Mouse (Mus musculus) limb, embryonic 13.5 days (tissue): ENCODE measurements around the gene Pgbd1. TPM values are rescaled to one million over a fixed set of nuclear protein-coding genes. Genes with fewer than 3 reads are reported as not detected.
"Not testable (repeated sequence)": the region's sequence is repeated elsewhere in the genome, so short reads cannot be mapped to it uniquely, and the experiment has no call there.

Experiments used
- ATAC-seq: fragments of 200-750 bp; cut with Nextera tagmentation; 2 replicates; pipeline ENCODE4 v1.8.0; 2017; ENCODE audit warnings: low read depth, moderate number of reproducible peaks, moderate TSS enrichment; ENCODE audit not compliant: low FRiP score
- H3K27ac ChIP-seq: fragments of 300-500 bp; sonication (generic); 2 replicates; pipeline ENCODE4 v1.5.1; 2015; ENCODE audit warnings: inconsistent platforms, mild to moderate bottlenecking, moderate library complexity
- H3K27me3 ChIP-seq: fragments of 300-500 bp; sonication (generic); 2 replicates; pipeline ENCODE4 v1.6.1; 2015; ENCODE audit warnings: mild to moderate bottlenecking, inconsistent platforms
- H3K36me3 ChIP-seq: fragments of 300-500 bp; sonication (generic); 2 replicates; pipeline ENCODE4 v1.6.1; 2015; ENCODE audit warnings: inconsistent platforms, mild to moderate bottlenecking, moderate library complexity
- H3K4me1 ChIP-seq: fragments of 300-500 bp; sonication (generic); 2 replicates; pipeline ENCODE4 v1.6.1; 2015; ENCODE audit warnings: inconsistent platforms
- H3K4me2 ChIP-seq: fragments of 300-500 bp; sonication (generic); replicated peaks from 2 replicates; pipeline ENCODE4 v1.6.1; 2015; ENCODE audit warnings: inconsistent platforms, mild to moderate bottlenecking, moderate library complexity
- H3K4me3 ChIP-seq: fragments of 300-500 bp; sonication (generic); 2 replicates; pipeline ENCODE4 v1.5.1; 2015; ENCODE audit warnings: moderate library complexity, mild to moderate bottlenecking, inconsistent platforms
- H3K9ac ChIP-seq: fragments of 300-500 bp; sonication (generic); 2 replicates; pipeline ENCODE4 v1.6.1; 2015; ENCODE audit warnings: mild to moderate bottlenecking, inconsistent platforms
- H3K9me3 ChIP-seq: fragments of 300-500 bp; sonication (generic); 2 replicates; pipeline ENCODE4 v1.6.1; 2016; ENCODE audit warnings: inconsistent platforms
- WGBS: fragments of 180-500 bp; shearing (Covaris S2); methylation state at CpG from one replicate; pipeline ENCODE4 v1.1.7; 2015; 5-methylcytosine and 5-hydroxymethylcytosine counted together
- polyA plus RNA-seq: library from polyadenylated mRNA; unstranded; fragments of >200 nt; fragmentation: Nextera tagmentation; extraction: Ambion mirVana; gene quantifications from 2 replicates; pipeline ENCODE4 v1.2.1, GENCODE M21; 2015

Pgbd1 gene
- polyA plus RNA-seq, 1 experiment from 2014 or later = 3.7 TPM

DNA sequence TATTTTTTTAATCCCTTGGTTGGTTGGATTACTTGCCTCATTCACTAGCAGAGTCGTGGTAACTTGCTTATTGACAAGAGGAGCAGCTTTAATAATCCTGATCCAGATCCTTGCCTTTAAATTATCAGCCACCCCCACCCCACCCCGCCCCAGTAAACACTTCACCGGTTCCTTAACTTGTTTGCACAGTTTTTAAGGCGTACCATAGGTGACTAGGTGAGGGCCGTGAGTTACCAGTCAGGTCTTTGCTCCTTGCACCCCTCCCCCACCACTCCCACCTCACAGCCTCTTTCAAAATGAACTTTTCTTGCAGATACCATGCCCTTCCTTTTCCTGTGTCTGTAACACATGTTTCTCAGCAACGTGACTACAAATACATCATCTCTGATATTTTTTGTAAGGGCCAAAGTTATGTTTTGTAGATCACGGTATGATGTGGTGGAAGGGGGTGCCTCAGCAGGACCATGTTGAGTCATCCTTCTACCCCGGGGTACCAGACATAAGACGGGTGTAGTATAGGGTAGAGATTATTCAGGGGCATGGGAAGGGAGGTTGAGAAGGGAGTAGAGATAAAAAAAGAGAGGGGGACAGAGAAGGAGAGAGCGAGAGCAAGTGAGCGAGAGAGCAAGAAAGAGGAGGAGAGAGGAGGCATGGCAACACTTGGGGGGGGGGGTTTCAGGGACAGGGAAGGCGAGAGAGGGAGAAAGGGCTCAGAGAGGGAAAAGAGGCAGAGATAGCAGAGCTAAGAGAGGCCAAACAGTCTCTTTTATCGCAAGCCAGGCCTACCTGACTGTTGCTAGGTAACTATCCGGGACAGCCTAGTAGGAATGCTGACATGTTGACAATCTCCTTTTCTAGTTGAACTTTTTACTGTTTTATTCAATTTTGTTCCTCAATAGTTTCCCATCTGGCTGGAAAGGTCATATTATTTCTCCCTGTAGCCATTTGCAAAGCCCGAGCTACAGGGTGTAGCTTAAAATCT is 26.3 kb downstream of the Pgbd1 start:
- H3K9ac ChIP-seq = no peak overlapping the region
- no peak for ATAC-seq
- H3K36me3 ChIP-seq = no peaks in the 10 kb centered on the region
- H3K4me1 ChIP-seq = no peaks in the 10 kb centered on the region
- H3K27ac ChIP-seq = no peak overlapping the region
- no peak overlapping the region for H3K4me2 ChIP-seq
- H3K4me3 ChIP-seq = no peak overlapping the region
- 72% methylated on average over 15 of the region's 15 CpGs for WGBS
- H3K27me3 ChIP-seq = no peaks in the 10 kb centered on the region
- no peaks in the 10 kb centered on the region for H3K9me3 ChIP-seq

DNA sequence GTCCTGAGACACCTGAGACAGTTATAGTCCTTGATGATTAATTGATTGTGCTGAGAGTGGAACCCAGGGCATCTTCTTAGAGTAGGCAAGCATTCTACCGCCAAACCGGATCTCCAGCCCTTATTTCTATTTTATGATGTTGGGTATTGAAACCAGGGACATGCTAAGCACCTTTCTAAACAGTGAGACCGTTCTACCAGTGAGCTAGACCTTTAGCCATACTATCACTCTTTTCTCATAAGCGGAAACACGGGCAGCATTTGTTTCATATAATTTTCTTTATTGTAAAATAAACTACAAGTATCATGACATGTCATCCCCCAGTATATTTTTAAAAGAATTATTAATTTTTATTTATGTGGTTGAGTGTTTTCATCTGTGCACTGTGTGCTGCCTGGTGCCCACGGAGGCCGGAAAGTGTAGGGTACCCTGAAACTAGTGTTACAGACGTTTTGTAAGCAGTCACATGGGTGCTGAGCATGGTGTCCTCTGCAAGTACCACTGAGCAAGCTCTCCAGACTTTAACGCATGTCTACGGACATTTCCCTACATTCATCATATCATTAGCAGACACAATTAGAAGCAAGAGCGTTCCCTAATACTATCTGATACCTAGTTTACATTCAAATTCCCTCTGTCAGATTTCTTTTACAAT is 31.9 kb downstream of the Pgbd1 start:
- H3K27ac ChIP-seq = peak overlapping the region; percentile 73; the same call in 1 of the 2 replicates
- 0 out of 2 replicates have a peak, but pooled peaks have one; percentile 55 for ATAC-seq
- H3K9ac ChIP-seq = 0 out of 2 replicates have a peak overlapping the region, but pooled peaks have one; percentile 37
- H3K36me3 ChIP-seq = no peaks in the 10 kb centered on the region
- peak overlapping the region; percentile 51 for H3K4me3 ChIP-seq
- H3K4me1 ChIP-seq = peaks cover 8% of the 10 kb centered on the region
- H3K4me2 ChIP-seq = peak overlapping the region; percentile 71
- 49% methylated on average over 11 of the region's 11 CpGs for WGBS
- no peaks in the 10 kb centered on the region for H3K27me3 ChIP-seq
- H3K9me3 ChIP-seq = no peaks in the 10 kb centered on the region

DNA sequence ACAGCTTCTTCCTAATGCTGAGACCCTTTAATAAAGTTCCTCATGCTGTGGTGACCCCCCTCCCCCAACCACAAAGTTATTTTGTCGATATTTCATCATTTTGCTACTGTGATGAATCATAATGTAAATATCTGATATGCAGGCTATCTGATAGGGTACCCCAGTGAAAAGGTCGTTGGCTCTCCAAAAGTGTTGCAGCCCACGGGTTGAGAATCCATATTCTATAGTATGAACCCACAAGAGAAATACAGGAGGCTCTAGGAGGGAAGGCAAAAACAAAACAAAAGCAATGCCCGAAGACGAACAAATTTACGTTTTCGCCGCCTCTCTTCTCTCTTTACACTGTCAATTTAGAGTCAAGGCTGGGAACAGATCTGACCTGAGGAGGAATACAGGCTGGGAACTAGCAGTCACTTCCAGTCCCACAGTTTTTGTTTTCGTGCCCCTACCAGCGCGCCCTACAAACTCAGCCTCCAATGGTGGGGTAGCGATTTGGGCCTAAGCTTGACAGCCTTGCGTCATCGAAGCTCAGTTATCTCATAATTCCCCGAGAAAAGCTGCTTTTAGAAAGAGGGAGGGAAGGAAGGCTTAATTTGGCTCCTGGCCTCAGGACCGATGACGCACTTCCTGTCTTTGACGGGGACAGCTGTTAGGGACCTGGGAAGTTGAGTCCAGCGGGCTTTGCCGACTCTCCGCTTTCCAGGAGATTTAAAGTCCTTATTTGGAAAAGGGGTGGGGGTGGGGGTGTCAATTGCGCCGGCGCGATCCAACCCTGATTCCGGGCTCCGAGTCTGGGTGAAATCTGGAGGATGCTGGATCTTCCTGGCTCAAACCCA is 32.7 kb downstream of the Pgbd1 start:
- 4% methylated on average over 27 of the region's 27 CpGs for WGBS
- Histone ChIP-seq H3K27me3 (no peaks in the 10 kb centered on the region), H3K9ac (peak overlapping the region; percentile 70), H3K4me2 (peak overlapping the region; percentile 71), H3K27ac (peak overlapping the region; percentile 73), H3K9me3 (no peaks in the 10 kb centered on the region), H3K4me3 (peak overlapping the region; percentile 51), H3K4me1 (peaks cover 8% of the 10 kb centered on the region), H3K36me3 (no peaks in the 10 kb centered on the region)
- peak; percentile 96 for ATAC-seq

DNA sequence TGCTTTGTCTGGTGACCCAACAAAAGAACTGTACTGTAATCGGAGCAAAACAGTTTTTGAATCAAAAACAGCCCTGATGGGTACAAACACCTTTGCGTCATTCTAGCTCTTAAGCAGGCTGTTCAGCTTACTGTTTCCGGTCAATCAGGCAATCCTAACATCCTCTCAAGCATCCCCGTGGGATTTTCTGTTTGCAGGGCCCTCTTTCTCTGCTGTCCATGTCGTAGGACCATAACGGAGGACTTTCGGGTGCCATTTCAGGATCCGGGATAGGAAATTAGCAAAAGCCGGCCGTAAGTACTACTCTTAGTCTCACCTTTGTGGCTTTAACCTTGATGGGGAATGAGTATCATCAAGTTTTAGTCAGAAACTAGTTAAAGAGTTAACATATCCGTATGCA is 33.5 kb downstream of the Pgbd1 start:
- Histone ChIP-seq H3K9me3 (no peaks in the 10 kb centered on the region), H3K27me3 (no peaks in the 10 kb centered on the region), H3K4me1 (peaks cover 8% of the 10 kb centered on the region), H3K4me2 (peak overlapping the region; percentile 71), H3K9ac (no peak overlapping the region), H3K27ac (no peak overlapping the region), H3K4me3 (0 out of 2 replicates have a peak overlapping the region, but pooled peaks have one; percentile 51), H3K36me3 (no peaks in the 10 kb centered on the region)
- WGBS = 77% methylated on average over 11 of the region's 11 CpGs
- no peak for ATAC-seq

GRCm38 (mm10) chr13:21402848-21403247 is 38.0 kb downstream of the Pgbd1 start:
- Histone ChIP-seq H3K9ac (peak overlapping the region; percentile 92), H3K9me3 (no peaks in the 10 kb centered on the region), H3K4me2 (peak overlapping the region; percentile 72), H3K4me1 (peaks cover 17% of the 10 kb centered on the region), H3K27me3 (no peaks in the 10 kb centered on the region), H3K4me3 (peak overlapping the region; percentile 80), H3K36me3 (peaks cover 21% of the 10 kb centered on the region), H3K27ac (no peak overlapping the region)
- WGBS = 0% methylated on average over 2 of the region's 2 CpGs
- ATAC-seq = peak; percentile 49; the same call in 1 of the 2 replicates

GRCm38 (mm10) chr13:21402287-21402846 is 38.5 kb downstream of the Pgbd1 start, which contains the start of gene Zkscan3:
Gene Zkscan3 (minus strand): TSS chr13:21402755.
- no peaks in the 10 kb centered on the region for H3K27me3 ChIP-seq
- peak; percentile 94 for ATAC-seq

GRCm38 (mm10) chr13:21401636-21402286 is 39.1 kb downstream of the Pgbd1 start:
- peak; percentile 24; the same call in 1 of the 2 replicates for ATAC-seq
- H3K36me3 ChIP-seq = peaks cover 24% of the 10 kb centered on the region
- H3K27ac ChIP-seq = 0 out of 2 replicates have a peak overlapping the region, but pooled peaks have one; percentile 58
- 14% methylated on average over 12 of the region's 12 CpGs for WGBS
- no peaks in the 10 kb centered on the region for H3K9me3 ChIP-seq
- peak overlapping the region; percentile 72 for H3K4me2 ChIP-seq
- H3K9ac ChIP-seq = peak overlapping the region; percentile 92
- no peaks in the 10 kb centered on the region for H3K27me3 ChIP-seq
- H3K4me3 ChIP-seq = peak overlapping the region; percentile 80
- peaks cover 11% of the 10 kb centered on the region for H3K4me1 ChIP-seq

More at GRCm38 (mm10) chr13:21402287-21402846, 38.5 kb downstream of the Pgbd1 start, which contains the start of gene Zkscan3:
- 0% methylated on average over 35 of the region's 35 CpGs for WGBS
- H3K4me2 ChIP-seq = peak within 1 kb of the TSS; percentile 72
- peaks cover 12% of the 10 kb centered on the region for H3K4me1 ChIP-seq
- peak within 1 kb of the TSS; percentile 80 for H3K4me3 ChIP-seq
- peak within 1 kb of the TSS; percentile 58; the same call in 1 of the 2 replicates for H3K27ac ChIP-seq
- peak within 1 kb of the TSS; percentile 92 for H3K9ac ChIP-seq
- H3K9me3 ChIP-seq = no peaks in the 10 kb centered on the region
- H3K36me3 ChIP-seq = peaks cover 21% of the 10 kb centered on the region

DNA sequence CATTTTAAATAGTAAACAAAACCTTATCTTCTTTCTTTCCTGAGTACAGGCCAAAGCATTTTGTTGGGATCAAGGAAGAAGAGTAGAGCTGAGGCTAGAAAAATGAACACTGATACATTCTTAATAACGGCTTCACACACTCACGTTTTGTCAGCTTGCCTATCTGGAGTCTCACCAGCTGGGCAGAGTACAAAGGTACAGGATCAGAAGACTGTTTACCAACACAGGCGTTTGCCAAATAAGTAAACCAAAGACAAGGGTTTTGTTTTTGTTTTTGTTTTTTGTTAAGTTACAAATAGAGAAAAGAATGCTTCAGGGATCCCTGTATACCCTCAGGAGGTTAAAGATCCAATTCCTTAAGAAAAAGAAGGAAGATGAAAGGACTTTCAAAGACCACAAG is 39.7 kb downstream of the Pgbd1 start:
- Histone ChIP-seq H3K36me3 (peaks cover 30% of the 10 kb centered on the region), H3K4me3 (peak overlapping the region; percentile 80), H3K4me2 (peak overlapping the region; percentile 72), H3K27me3 (no peaks in the 10 kb centered on the region), H3K9ac (peak overlapping the region; percentile 92), H3K27ac (no peak overlapping the region), H3K9me3 (no peaks in the 10 kb centered on the region), H3K4me1 (peaks cover 11% of the 10 kb centered on the region)
- WGBS = 88% methylated on average over 3 of the region's 3 CpGs
- no peak for ATAC-seq

- Histone ChIP-seq H3K4me1 (peaks cover 11% of the 10 kb centered on the region), H3K9ac (no peak overlapping the region), H3K9me3 (no peaks in the 10 kb centered on the region), H3K4me3 (no peak overlapping the region), H3K4me2 (no peak overlapping the region), H3K27me3 (no peaks in the 10 kb centered on the region), H3K27ac (no peak overlapping the region), H3K36me3 (peaks cover 64% of the 10 kb centered on the region)
- WGBS = 96% methylated on average over 2 of the region's 2 CpGs
- no peak for ATAC-seq
Measured at GRCm38 (mm10) chr13:21397486-21397885, 43.4 kb downstream of the Pgbd1 start.

DNA sequence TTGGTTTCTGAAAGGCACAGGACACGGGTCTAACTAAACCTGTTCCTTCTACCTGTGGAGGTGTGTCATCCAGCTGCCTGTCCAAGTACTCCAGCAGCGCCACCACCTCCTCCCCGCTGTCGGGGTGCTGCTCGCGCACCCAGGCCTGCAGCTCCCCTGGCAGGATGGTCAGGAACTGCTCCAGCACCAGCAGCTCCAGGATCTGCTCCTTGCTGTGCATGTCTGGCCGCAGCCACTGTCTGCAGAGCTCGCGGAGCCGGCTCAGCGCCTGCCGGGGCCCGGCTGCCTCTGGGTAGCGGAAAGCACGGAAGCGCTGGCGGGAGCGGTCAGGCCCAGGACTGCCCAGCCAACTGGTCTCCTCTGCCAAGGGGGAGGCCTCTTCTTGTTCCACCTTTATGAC is 44.8 kb downstream of the Pgbd1 start:
- not testable (repeated sequence) for H3K9ac ChIP-seq

More for the DNA sequence above, 44.8 kb downstream of the Pgbd1 start:
- H3K27ac ChIP-seq, H3K4me1 ChIP-seq, ATAC-seq, H3K4me3 ChIP-seq, H3K9me3 ChIP-seq, H3K27me3 ChIP-seq, H3K4me2 ChIP-seq: not testable (repeated sequence)
- H3K36me3 ChIP-seq = peaks cover 78% of the 10 kb centered on the region
- WGBS = 95% methylated on average over 13 of the region's 18 CpGs
